Mouse (Mus musculus) embryonic facial prominence, embryonic 15.5 days (tissue): ENCODE results near the gene Zdhhc9. TPM values are rescaled to one million over a fixed set of nuclear protein-coding genes. Genes with fewer than 3 reads are reported as not detected.

Source experiments
- ATAC-seq: fragments of 200-750 bp; cut with Nextera tagmentation; 2 replicates; pipeline ENCODE4 v1.8.0; 2017; ENCODE audit warnings: low read depth, moderate TSS enrichment; ENCODE audit not compliant: insufficient number of reproducible peaks, low FRiP score, low TSS enrichment
- H3K27ac ChIP-seq: fragments of 300-500 bp; sonication (generic); replicated peaks from 2 replicates; pipeline ENCODE4 v1.5.1; 2015; ENCODE audit warnings: mild to moderate bottlenecking, inconsistent platforms
- H3K27me3 ChIP-seq: fragments of 300-500 bp; sonication (generic); 2 replicates; pipeline ENCODE4 v1.6.1; 2015; ENCODE audit warnings: inconsistent platforms
- H3K36me3 ChIP-seq: fragments of 300-500 bp; sonication (generic); 2 replicates; pipeline ENCODE4 v1.6.1; 2015; ENCODE audit warnings: mild to moderate bottlenecking, inconsistent platforms
- H3K4me1 ChIP-seq: fragments of 300-500 bp; sonication (generic); 2 replicates; pipeline ENCODE4 v1.6.1; 2015; ENCODE audit warnings: inconsistent platforms
- H3K4me2 ChIP-seq: fragments of 300-500 bp; sonication (generic); replicated peaks from 2 replicates; pipeline ENCODE4 v1.6.1; 2015; ENCODE audit warnings: mild to moderate bottlenecking, inconsistent platforms
- H3K4me3 ChIP-seq: fragments of 300-500 bp; sonication (generic); replicated peaks from 2 replicates; pipeline ENCODE4 v1.5.1; 2015; ENCODE audit warnings: mild to moderate bottlenecking, inconsistent platforms
- H3K9ac ChIP-seq: fragments of 300-500 bp; sonication (generic); 2 replicates; pipeline ENCODE4 v1.6.1; 2015; ENCODE audit warnings: inconsistent platforms
- H3K9me3 ChIP-seq: fragments of 300-500 bp; sonication (generic); replicated peaks from 2 replicates; pipeline ENCODE4 v1.6.1; 2016; ENCODE audit warnings: inconsistent platforms
- WGBS: fragments of 180-500 bp; shearing (Covaris S2); methylation state at CpG from one replicate; pipeline ENCODE4 v1.1.7; 2015; 5-methylcytosine and 5-hydroxymethylcytosine counted together
- polyA plus RNA-seq: library from polyadenylated mRNA; unstranded; fragments of >200 nt; fragmentation: Nextera tagmentation; extraction: Ambion mirVana; gene quantifications from 2 replicates; pipeline ENCODE4 v1.2.1, GENCODE M21; 2015

Zdhhc9 gene
- polyA plus RNA-seq, 1 experiment from 2014 or later: 6.7 TPM

GRCm38 (mm10) chrX:48124132-48125071 is 84.3 kb downstream of the Zdhhc9 start:
- Histone ChIP-seq H3K4me1 (no peaks in the 10 kb centered on the region), H3K9ac (no peak overlapping the region), H3K36me3 (no peaks in the 10 kb centered on the region), H3K9me3 (no peaks in the 10 kb centered on the region), H3K27me3 (no peaks in the 10 kb centered on the region), H3K4me2 (0 out of 2 replicates have a peak overlapping the region, but pooled peaks have one; percentile 19), H3K27ac (no peak overlapping the region), H3K4me3 (no peak overlapping the region)
- WGBS: 28% methylated on average over 17 of the region's 17 CpGs
- no peak for ATAC-seq

Other genes starting within 250 kb of the Zdhhc9 start
- 11.2 and 12.3 TPM in 2 replicates for gene Apln, start 174.0 kb downstream of the Zdhhc9 start, polyA plus RNA-seq
- gene Xpnpep2, start 100.2 kb downstream of the Zdhhc9 start, polyA plus RNA-seq: 3.7 and 5.9 TPM in 2 replicates
- 3.7 TPM in 2 replicates for gene Sash3, start 62.4 kb downstream of the Zdhhc9 start, polyA plus RNA-seq
- 19.1 and 19.2 TPM in 2 replicates for gene Utp14a, start 48.0 kb upstream of the Zdhhc9 start, polyA plus RNA-seq
- 5.3 and 5.5 TPM in 2 replicates for gene Bcorl1, start 132.5 kb upstream of the Zdhhc9 start, polyA plus RNA-seq